Mouse (Mus musculus): ENCODE results near the gene Bmpr2.
A peak's percentile ranks its signal among the peaks of the same experiment; 100 is the strongest.

The Bmpr2 gene

GRCm38 (mm10) chr1:59804363-59804762 lies 41.2 kb downstream of the Bmpr2 start:
- DNase-seq: no peak

- DNase-seq: no peak
These were observed 46.7 kb downstream of the Bmpr2 start for GRCm38 (mm10) chr1:59809921-59810320.

GRCm38 (mm10) chr1:59812782-59813181 lies 49.6 kb downstream of the Bmpr2 start:
- DNase-seq: no peak

- DNase-seq: no peak
These were observed 62.2 kb downstream of the Bmpr2 start for GRCm38 (mm10) chr1:59825421-59825820.

- peak; percentile 58 for DNase-seq
These were observed 63.4 kb downstream of the Bmpr2 start for GRCm38 (mm10) chr1:59826583-59826982.

- DNase-seq: no peak
These were observed 66.2 kb downstream of the Bmpr2 start for GRCm38 (mm10) chr1:59829410-59829809.

GRCm38 (mm10) chr1:59830194-59830593 lies 67.0 kb downstream of the Bmpr2 start:
- DNase-seq: no peak

- DNase-seq: peak; percentile 47
These were observed 70.5 kb downstream of the Bmpr2 start for GRCm38 (mm10) chr1:59833723-59834122.

GRCm38 (mm10) chr1:59848327-59848726 lies 85.1 kb downstream of the Bmpr2 start:
- DNase-seq: no peak

GRCm38 (mm10) chr1:59859046-59859445 lies 95.8 kb downstream of the Bmpr2 start:
- no peak for DNase-seq

- no peak for DNase-seq
These were observed 98.9 kb downstream of the Bmpr2 start for GRCm38 (mm10) chr1:59862144-59862543.

- no peak for DNase-seq
These were observed 104.8 kb downstream of the Bmpr2 start for GRCm38 (mm10) chr1:59868041-59868440.

GRCm38 (mm10) chr1:59874023-59874422 lies 110.8 kb downstream of the Bmpr2 start:
- DNase-seq: no peak

GRCm38 (mm10) chr1:59878098-59878497 lies 114.9 kb downstream of the Bmpr2 start:
- no peak for DNase-seq

- DNase-seq: peak; percentile 37
These were observed 120.3 kb downstream of the Bmpr2 start for GRCm38 (mm10) chr1:59883349-59884134.

GRCm38 (mm10) chr1:59886899-59887298 lies 123.7 kb downstream of the Bmpr2 start:
- DNase-seq: no peak

- DNase-seq: no peak
These were observed 124.8 kb downstream of the Bmpr2 start for GRCm38 (mm10) chr1:59888018-59888417.

GRCm38 (mm10) chr1:59891185-59891584 lies 128.0 kb downstream of the Bmpr2 start:
- DNase-seq: no peak

- DNase-seq: no peak
These were observed 129.6 kb downstream of the Bmpr2 start for GRCm38 (mm10) chr1:59892777-59893176.

GRCm38 (mm10) chr1:59894025-59894424 lies 130.8 kb downstream of the Bmpr2 start:
- no peak for DNase-seq

GRCm38 (mm10) chr1:59895456-59895855 lies 132.3 kb downstream of the Bmpr2 start:
- DNase-seq: peak; percentile 86

GRCm38 (mm10) chr1:59897147-59897798 lies 134.1 kb downstream of the Bmpr2 start:
- DNase-seq: no peak

- DNase-seq: no peak
These were observed 136.5 kb downstream of the Bmpr2 start for GRCm38 (mm10) chr1:59899679-59900078.

GRCm38 (mm10) chr1:59901082-59901876 lies 138.1 kb downstream of the Bmpr2 start:
- no peak for DNase-seq

Measured in layer of hippocampus, adult 9-11 months (tissue).